8 mouse cellular contexts compared by ENCODE assay signal in genomic region chr11:79993356-79994270, GRCm38 (mm10). TPM values are rescaled to one million over a fixed set of nuclear protein-coding genes. Genes with fewer than 3 reads are reported as not detected.
DNase-seq lines count a peak whose midpoint lies in the region; ATAC-seq and TF ChIP-seq lines count a peak whose summit lies in the region.

No protein-coding gene starts in this region.

- H3K9ac ChIP-seq in ES-Bruce4 (ENCODE audit: low read depth, poor library complexity, severe bottlenecking): peak overlapping the region; percentile 99
- H3K9ac ChIP-seq in hindbrain, embryonic 12.5 days: peak overlapping the region; percentile 96
- peak overlapping the region; percentile 96 for H3K9ac ChIP-seq in lung, embryonic 16.5 days (ENCODE audit: low read length)

- H3K9me3 ChIP-seq in ES-Bruce4 (replicated peaks; ENCODE audit: control insufficient read depth, insufficient read depth, low read length, poor library complexity, severe bottlenecking): no peaks in the 10 kb centered on the region
- H3K9me3 ChIP-seq in hindbrain, embryonic 12.5 days (replicated peaks): no peaks in the 10 kb centered on the region
- no peaks in the 10 kb centered on the region for H3K9me3 ChIP-seq in lung, embryonic 16.5 days (ENCODE audit: control insufficient read depth, low read length)

- no peak for TF ChIP-seq EP300 in ES-Bruce4 (IDR thresholded peaks at IDR 0.05; ENCODE audit: insufficient read depth, low read depth, low read length)

- no peak for TF ChIP-seq CTCF in ES-Bruce4 (IDR thresholded peaks at IDR 0.05; ENCODE audit: low read depth, low read length)
- TF ChIP-seq CTCF in testis, adult 2 months (IDR thresholded peaks at IDR 0.05; ENCODE audit: control insufficient read depth, insufficient read depth, insufficient replicate concordance, low read depth, low read length): no peak

- H3K27me3 ChIP-seq in ES-Bruce4 (ENCODE audit: control insufficient read depth, insufficient read depth, low read length, poor library complexity, severe bottlenecking): no peaks in the 10 kb centered on the region
- H3K27me3 ChIP-seq in hindbrain, embryonic 12.5 days: no peaks in the 10 kb centered on the region
- H3K27me3 ChIP-seq in lung, embryonic 16.5 days (ENCODE audit: control insufficient read depth, insufficient read depth, low read depth, low read length): no peaks in the 10 kb centered on the region
- no peaks in the 10 kb centered on the region for H3K27me3 ChIP-seq in testis, adult 2 months (ENCODE audit: control insufficient read depth, insufficient read depth, low read length)

- WGBS in hindbrain, embryonic 12.5 days: under 1% methylated on average over 46 of the region's 74 CpGs
- WGBS in lung, embryonic 16.5 days: under 1% methylated on average over 63 of the region's 74 CpGs

- H3K4me3 ChIP-seq in ES-Bruce4 (ENCODE audit: low read depth, low read length): peak overlapping the region; percentile 93
- H3K4me3 ChIP-seq in hindbrain, embryonic 12.5 days: peak overlapping the region; percentile 72
- peak overlapping the region; percentile 98 for H3K4me3 ChIP-seq in lung, embryonic 16.5 days (ENCODE audit: low read length)
- H3K4me3 ChIP-seq in testis, adult 2 months (ENCODE audit: control insufficient read depth, low read depth, low read length): peak overlapping the region; percentile 96

- H3K27ac ChIP-seq in ES-Bruce4 (ENCODE audit: insufficient read depth, low read length): peak overlapping the region; percentile 66
- peak overlapping the region; percentile 96 for H3K27ac ChIP-seq in hindbrain, embryonic 12.5 days
- H3K27ac ChIP-seq in lung, embryonic 16.5 days (ENCODE audit: low read length): peak overlapping the region; percentile 100
- peak overlapping the region; percentile 90 for H3K27ac ChIP-seq in testis, adult 2 months (ENCODE audit: control insufficient read depth, insufficient read depth, low read depth, low read length)

- peak; percentile 59 for ATAC-seq in hindbrain, embryonic 12.5 days (ENCODE audit: low FRiP score)
- ATAC-seq in lung, embryonic 16.5 days (ENCODE audit: low read depth): peak; percentile 26

- H3K4me1 ChIP-seq in ES-Bruce4 (ENCODE audit: control insufficient read depth, insufficient read depth, low read length): no peaks in the 10 kb centered on the region
- no peaks in the 10 kb centered on the region for H3K4me1 ChIP-seq in hindbrain, embryonic 12.5 days
- peaks cover 2% of the 10 kb centered on the region; the same call in 1 of the 2 replicates for H3K4me1 ChIP-seq in lung, embryonic 16.5 days (replicated peaks; ENCODE audit: control insufficient read depth, insufficient read depth, low read length)
- H3K4me1 ChIP-seq in testis, adult 2 months (ENCODE audit: control insufficient read depth, insufficient read depth, low read length): peaks cover 3% of the 10 kb centered on the region; the same call in 1 of the 2 replicates

- H3K4me2 ChIP-seq in hindbrain, embryonic 12.5 days (replicated peaks): peak overlapping the region; percentile 60
- peak overlapping the region; percentile 69 for H3K4me2 ChIP-seq in lung, embryonic 16.5 days (ENCODE audit: low read depth, low read length)

- H3K36me3 ChIP-seq in ES-Bruce4 (ENCODE audit: control insufficient read depth, insufficient read depth, low read length, poor library complexity, severe bottlenecking): peaks cover 27% of the 10 kb centered on the region
- peaks cover 11% of the 10 kb centered on the region for H3K36me3 ChIP-seq in hindbrain, embryonic 12.5 days
- H3K36me3 ChIP-seq in lung, embryonic 16.5 days (ENCODE audit: control insufficient read depth, insufficient read depth, low read length): peaks cover 7% of the 10 kb centered on the region; the same call in 1 of the 2 replicates
- no peaks in the 10 kb centered on the region for H3K36me3 ChIP-seq in testis, adult 2 months (ENCODE audit: control insufficient read depth, insufficient read depth, low read length)

- no peak for TF ChIP-seq POLR2A in ES-Bruce4 (IDR thresholded peaks at IDR 0.05; ENCODE audit: insufficient read depth, low read length)
- no peak for TF ChIP-seq POLR2A in testis, adult 2 months (IDR thresholded peaks at IDR 0.05; ENCODE audit: control insufficient read depth, low read depth, low read length)

- peak; percentile 37 for DNase-seq in kidney, adult 9 months
- DNase-seq in kidney, adult 18-20 months: no peak
- peak; percentile 23 for DNase-seq in embryo, embryonic 11.5 days (ENCODE audit: low read depth, low spot score)
- DNase-seq in gastrocnemius, adult 18-20 months (ENCODE audit: low spot score): no peak

RNA-seq across cellular contexts. Expression of gene Suz12, which starts 0.7 kb away (rescaled TPM):
- polyA plus RNA-seq in ES-Bruce4 (2011; ENCODE audit: insufficient read depth, insufficient read length, low read depth, missing spikeins): 215 and 235 TPM in 2 replicates
- polyA plus RNA-seq in hindbrain, embryonic 12.5 days (2016; fragmentation: Nextera tagmentation; extraction: Ambion mirVana): 26.3 and 26.4 TPM in 2 replicates
- 18.1 and 18.4 TPM in 2 replicates for polyA plus RNA-seq in lung, embryonic 16.5 days (2015; fragmentation: Nextera tagmentation; extraction: Ambion mirVana)
- polyA plus RNA-seq in testis, adult 2 months (2012; rRNA removed): 4.8 and 6.4 TPM in 2 replicates
- total RNA-seq in gastrocnemius, adult 18-20 months (2021): 10 to 100 TPM; 18.3 to 18.8 TPM

RNA-seq across cellular contexts. Expression of gene Utp6, which starts 31.4 kb away (rescaled TPM):
- 108 and 117 TPM in 2 replicates for polyA plus RNA-seq in ES-Bruce4 (2011; ENCODE audit: insufficient read depth, insufficient read length, low read depth, missing spikeins)
- 50.6 and 66.1 TPM in 2 replicates for polyA plus RNA-seq in hindbrain, embryonic 12.5 days (2016; fragmentation: Nextera tagmentation; extraction: Ambion mirVana)
- polyA plus RNA-seq in lung, embryonic 16.5 days (2015; fragmentation: Nextera tagmentation; extraction: Ambion mirVana): 41.5 and 46.6 TPM in 2 replicates
- polyA plus RNA-seq in testis, adult 2 months (2012; rRNA removed): 2.2 and 2.7 TPM in 2 replicates
- total RNA-seq in gastrocnemius, adult 18-20 months (2021): 10 to 100 TPM; 26.4 to 33.1 TPM

Comparison
In these comparisons a context has a peak if more than half of its experiments do, and no peak if none do; other contexts are left out.
1. DNase-seq: peak in kidney, adult 9 months (single experiment) and embryo, embryonic 11.5 days (single experiment); none in kidney, adult 18-20 months (single experiment) and gastrocnemius, adult 18-20 months (single experiment).
2. RNA of gene Utp6, which starts 31.4 kb away (polyA plus RNA-seq): 108 to 117 TPM in ES-Bruce4, 50.6 to 66.1 TPM in hindbrain, embryonic 12.5 days and 41.5 to 46.6 TPM in lung, embryonic 16.5 days; 2.2 to 2.7 TPM in testis, adult 2 months; every median in the first group is over 10 times any median in the second.
3. Peak in every context shown above with its lines, with median percentiles within 50 percentile points of each other: H3K27ac ChIP-seq, H3K4me3 ChIP-seq and H3K9ac ChIP-seq.